Mouse (Mus musculus) liver, embryonic 16.5 days (tissue): Measurements from ENCODE around the gene Stpg3. TPM values are rescaled to one million over a fixed set of nuclear protein-coding genes. Genes with fewer than 3 reads are reported as not detected.

ENCODE experiments used
- ATAC-seq: fragments of 200-750 bp; cut with Nextera tagmentation; 2 replicates; pipeline ENCODE4 v1.8.0; 2017; ENCODE audit warnings: low read depth, mild to moderate bottlenecking, moderate number of reproducible peaks, moderate library complexity
- H3K27ac ChIP-seq: fragments of 300-500 bp; sonication (generic); 2 replicates; pipeline ENCODE4 v1.5.1; 2014; ENCODE audit warnings: mild to moderate bottlenecking, low read length
- H3K27me3 ChIP-seq: fragments of 300-500 bp; sonication (generic); 2 replicates; pipeline ENCODE4 v1.6.1; 2014; ENCODE audit warnings: low read depth, low read length, mixed read lengths; ENCODE audit not compliant: control insufficient read depth, insufficient read depth
- H3K36me3 ChIP-seq: fragments of 300-500 bp; sonication (generic); 2 replicates; pipeline ENCODE4 v1.6.1; 2014; ENCODE audit warnings: mild to moderate bottlenecking; ENCODE audit not compliant: control insufficient read depth, insufficient read depth
- H3K4me1 ChIP-seq: fragments of 300-500 bp; sonication (generic); 2 replicates; pipeline ENCODE4 v1.6.1; 2014; ENCODE audit warnings: low read depth, low read length, mixed read lengths; ENCODE audit not compliant: control insufficient read depth
- H3K4me2 ChIP-seq: fragments of 300-500 bp; sonication (generic); 2 replicates; pipeline ENCODE4 v1.6.1; 2014; ENCODE audit warnings: low read depth, low read length, mixed read lengths
- H3K4me3 ChIP-seq: fragments of 300-500 bp; sonication (generic); 2 replicates; pipeline ENCODE4 v1.5.1; 2014; ENCODE audit warnings: low read depth, mild to moderate bottlenecking, low read length
- H3K9ac ChIP-seq: fragments of 300-500 bp; sonication (generic); 2 replicates; pipeline ENCODE4 v1.6.1; 2014; ENCODE audit warnings: low read depth, low read length
- H3K9me3 ChIP-seq: fragments of 300-500 bp; sonication (generic); replicated peaks from 2 replicates; pipeline ENCODE4 v1.6.1; 2016; ENCODE audit warnings: low read length; ENCODE audit not compliant: control insufficient read depth
- WGBS: fragments of 180-500 bp; shearing (Covaris S2); extraction: QIAGEN DNeasy Blood & Tissue Kit; methylation state at CpG from one replicate; pipeline ENCODE4 v1.1.7; 2014; ENCODE audit not compliant: insufficient replicate concordance; 5-methylcytosine and 5-hydroxymethylcytosine counted together
- polyA plus RNA-seq: library from polyadenylated mRNA; unstranded; fragments of >200 nt; fragmentation: Nextera tagmentation; extraction: Ambion mirVana; gene quantifications from 2 replicates; pipeline ENCODE4 v1.2.1, GENCODE M21; 2015

Stpg3 gene
- polyA plus RNA-seq, 1 experiment from 2014 or later, result not detected

DNA sequence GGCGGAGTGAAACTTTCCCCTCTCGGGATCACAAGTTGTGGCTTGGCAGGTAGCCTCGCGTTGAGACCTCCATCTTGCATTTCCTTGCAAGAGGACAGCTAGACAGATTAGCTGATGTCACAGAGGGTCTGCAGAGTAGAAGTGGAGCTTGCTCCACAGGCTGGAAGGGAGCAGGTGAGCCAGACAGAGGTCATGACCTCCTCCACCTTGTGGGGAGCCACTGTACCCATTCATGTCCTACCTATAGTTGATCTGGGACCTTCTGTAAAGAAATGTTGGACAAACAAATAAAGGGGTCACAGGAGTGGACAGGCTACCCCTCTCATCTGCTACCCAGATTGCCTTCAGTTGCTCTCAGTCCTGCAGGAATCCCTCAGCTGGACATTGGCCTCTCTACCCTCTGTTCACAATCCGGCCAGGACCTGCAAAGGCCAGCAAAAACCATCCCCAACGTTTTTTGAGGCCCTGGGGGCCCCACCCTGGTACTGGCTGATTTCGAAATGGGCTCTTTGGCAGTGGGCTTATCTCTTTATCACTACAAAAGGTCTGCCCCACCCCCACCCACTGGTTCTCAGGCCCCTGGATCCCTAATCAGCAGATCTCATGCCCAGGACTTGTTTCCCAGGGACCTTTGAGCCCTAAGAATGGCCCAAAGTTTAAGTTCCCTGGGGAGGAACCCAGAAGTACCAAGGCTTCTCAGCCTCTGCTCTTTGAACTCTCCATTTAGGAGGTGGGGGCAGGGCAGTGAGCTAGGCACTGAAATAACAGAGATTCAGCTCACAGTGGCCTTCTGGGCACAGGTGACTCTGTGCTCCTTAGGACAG, 39.4 kb downstream of the Stpg3 start:
- Histone ChIP-seq H3K9me3 (no peaks in the 10 kb centered on the region), H3K9ac (0 out of 2 replicates have a peak overlapping the region, but pooled peaks have one; percentile 6), H3K27me3 (peaks cover 10% of the 10 kb centered on the region), H3K4me1 (peaks cover 35% of the 10 kb centered on the region), H3K4me3 (no peak overlapping the region), H3K36me3 (no peaks in the 10 kb centered on the region), H3K27ac (0 out of 2 replicates have a peak overlapping the region, but pooled peaks have one; percentile 8), H3K4me2 (no peak overlapping the region)
- peak; percentile 74 for ATAC-seq
- 38% methylated on average over 7 of the region's 7 CpGs for WGBS

DNA sequence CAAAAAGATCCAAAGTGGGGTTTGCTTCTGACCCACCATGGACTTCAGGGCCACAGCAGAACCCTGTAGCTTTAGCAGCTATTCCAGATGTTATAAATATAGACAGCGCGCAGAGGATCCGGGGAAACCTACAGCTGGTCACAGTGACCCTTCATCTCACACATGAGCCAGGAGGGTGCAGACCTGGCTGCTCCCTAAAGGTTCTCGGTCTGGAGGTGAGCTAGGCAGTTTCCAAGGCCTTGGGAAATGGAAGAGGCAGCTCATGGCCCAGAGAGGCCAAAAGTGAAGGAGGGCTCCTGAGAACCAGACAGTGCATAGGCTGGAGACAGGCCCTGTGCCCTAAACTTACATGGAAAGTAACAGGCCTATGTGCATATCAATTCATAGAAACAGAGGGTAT, 40.6 kb downstream of the Stpg3 start:
- no peak overlapping the region for H3K9ac ChIP-seq
- no peak for ATAC-seq
- peaks cover 6% of the 10 kb centered on the region for H3K27me3 ChIP-seq
- no peaks in the 10 kb centered on the region for H3K36me3 ChIP-seq
- 89% methylated on average over 4 of the region's 4 CpGs for WGBS
- H3K4me1 ChIP-seq, result peaks cover 41% of the 10 kb centered on the region
- H3K4me2 ChIP-seq, result no peak overlapping the region
- H3K27ac ChIP-seq, result no peak overlapping the region
- no peaks in the 10 kb centered on the region for H3K9me3 ChIP-seq
- H3K4me3 ChIP-seq, result no peak overlapping the region

GRCm38 (mm10) chr2:25172629-25173028, 41.8 kb downstream of the Stpg3 start:
- Histone ChIP-seq H3K9ac (no peak overlapping the region), H3K27me3 (peaks cover 2% of the 10 kb centered on the region; the same call in 1 of the 2 replicates), H3K9me3 (no peaks in the 10 kb centered on the region), H3K36me3 (no peaks in the 10 kb centered on the region), H3K4me2 (no peak overlapping the region), H3K27ac (no peak overlapping the region), H3K4me3 (no peak overlapping the region), H3K4me1 (peaks cover 51% of the 10 kb centered on the region)
- ATAC-seq, result no peak
- 31% methylated on average over 8 of the region's 8 CpGs for WGBS

DNA sequence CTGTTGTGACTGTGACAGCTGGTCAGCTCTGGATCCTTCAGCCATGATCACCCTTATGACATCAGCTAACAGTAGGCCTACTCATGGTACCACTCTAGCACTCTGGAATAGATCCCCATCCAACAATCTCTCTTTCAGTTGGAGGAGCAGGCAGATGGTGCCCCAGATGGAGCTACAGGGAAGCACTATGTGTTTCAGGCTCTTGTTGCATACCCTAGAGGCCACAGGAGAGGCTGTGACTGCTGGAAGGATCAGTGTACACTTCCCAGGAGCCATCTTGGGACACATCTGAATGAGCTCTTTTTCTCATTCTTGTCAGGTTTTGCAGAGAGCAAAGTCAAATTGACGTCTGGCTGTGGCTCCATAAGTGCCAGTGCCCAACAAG, 42.7 kb downstream of the Stpg3 start:
- H3K9ac ChIP-seq, result no peak overlapping the region
- no peak overlapping the region for H3K4me2 ChIP-seq
- ATAC-seq, result no peak
- no peak overlapping the region for H3K27ac ChIP-seq
- H3K36me3 ChIP-seq, result no peaks in the 10 kb centered on the region
- no peaks in the 10 kb centered on the region for H3K27me3 ChIP-seq
- peaks cover 56% of the 10 kb centered on the region for H3K4me1 ChIP-seq
- no peak overlapping the region for H3K4me3 ChIP-seq
- no peaks in the 10 kb centered on the region for H3K9me3 ChIP-seq
- WGBS, result 59% methylated on average over 1 of the region's 1 CpGs

DNA sequence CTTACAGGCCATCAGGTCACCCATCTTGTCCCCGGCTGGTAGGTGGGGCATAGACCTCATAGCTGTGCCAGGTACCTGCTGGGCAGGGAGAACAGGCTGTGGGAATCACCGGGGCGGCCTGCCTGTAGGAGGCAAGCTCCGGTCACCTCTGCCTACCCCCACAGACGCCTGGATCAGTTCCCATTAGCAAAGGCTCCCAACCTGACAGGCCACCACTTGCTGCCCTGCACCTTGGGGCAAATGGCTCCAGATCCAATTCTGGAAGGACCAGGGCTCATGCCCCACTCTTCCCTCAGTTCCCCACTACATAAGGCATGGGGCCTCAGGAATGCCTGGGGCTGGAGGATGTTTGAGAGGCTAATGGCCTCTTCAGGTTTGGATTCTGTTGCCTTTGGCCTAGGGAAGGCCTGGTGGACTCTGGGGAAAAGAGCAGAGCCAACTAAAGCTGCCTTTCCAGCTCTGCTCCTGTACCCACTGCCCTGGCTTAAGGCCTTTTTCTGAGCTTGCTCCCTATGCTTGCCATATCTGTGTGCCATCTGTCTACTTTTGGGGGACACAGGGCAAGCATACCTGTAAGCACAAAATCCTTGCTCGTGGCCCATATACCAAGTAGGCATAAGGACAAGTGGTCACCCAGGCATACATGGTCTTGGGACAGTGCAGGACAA, 43.2 kb downstream of the Stpg3 start:
- Histone ChIP-seq H3K4me1 (peaks cover 56% of the 10 kb centered on the region), H3K4me3 (no peak overlapping the region), H3K36me3 (no peaks in the 10 kb centered on the region), H3K27ac (no peak overlapping the region), H3K9ac (no peak overlapping the region), H3K27me3 (no peaks in the 10 kb centered on the region), H3K9me3 (no peaks in the 10 kb centered on the region), H3K4me2 (no peak overlapping the region)
- ATAC-seq, result no peak
- WGBS, result 66% methylated on average over 6 of the region's 6 CpGs

- no peak overlapping the region for H3K4me2 ChIP-seq
- no peak overlapping the region for H3K9ac ChIP-seq
- no peaks in the 10 kb centered on the region for H3K27me3 ChIP-seq
- no peak for ATAC-seq
- no peaks in the 10 kb centered on the region for H3K36me3 ChIP-seq
- no peak overlapping the region for H3K27ac ChIP-seq
- H3K9me3 ChIP-seq, result no peaks in the 10 kb centered on the region
- whole genome bisulfite sequencing, result 53% methylated on average over 10 of the region's 10 CpGs
- peaks cover 53% of the 10 kb centered on the region for H3K4me1 ChIP-seq
- H3K4me3 ChIP-seq, result no peak overlapping the region
Observed at GRCm38 (mm10) chr2:25170326-25171100, 43.9 kb downstream of the Stpg3 start.

- no peak for ATAC-seq
- WGBS, result 49% methylated on average over 5 of the region's 5 CpGs
- Histone ChIP-seq H3K4me3 (no peak overlapping the region), H3K36me3 (no peaks in the 10 kb centered on the region), H3K4me1 (peaks cover 46% of the 10 kb centered on the region), H3K9ac (no peak overlapping the region), H3K27me3 (no peaks in the 10 kb centered on the region), H3K9me3 (no peaks in the 10 kb centered on the region), H3K4me2 (no peak overlapping the region), H3K27ac (no peak overlapping the region)
Observed at GRCm38 (mm10) chr2:25169778-25170177, 44.7 kb downstream of the Stpg3 start.

- H3K9me3 ChIP-seq, result no peaks in the 10 kb centered on the region
- no peaks in the 10 kb centered on the region for H3K27me3 ChIP-seq
- no peak overlapping the region for H3K4me3 ChIP-seq
- H3K27ac ChIP-seq, result peak overlapping the region; percentile 30; the same call in 1 of the 2 replicates
- WGBS, result 20% methylated on average over 2 of the region's 2 CpGs
- peak overlapping the region; percentile 80 for H3K4me2 ChIP-seq
- peaks cover 38% of the 10 kb centered on the region for H3K4me1 ChIP-seq
- no peak overlapping the region; the same call in 1 of the 2 replicates for H3K9ac ChIP-seq
- ATAC-seq, result 0 out of 2 replicates have a peak, but pooled peaks have one; percentile 1
- no peaks in the 10 kb centered on the region for H3K36me3 ChIP-seq
Observed at GRCm38 (mm10) chr2:25168665-25168978, 45.8 kb downstream of the Stpg3 start.
